13 mouse cellular contexts compared by ENCODE assay signal in the genomic region with DNA sequence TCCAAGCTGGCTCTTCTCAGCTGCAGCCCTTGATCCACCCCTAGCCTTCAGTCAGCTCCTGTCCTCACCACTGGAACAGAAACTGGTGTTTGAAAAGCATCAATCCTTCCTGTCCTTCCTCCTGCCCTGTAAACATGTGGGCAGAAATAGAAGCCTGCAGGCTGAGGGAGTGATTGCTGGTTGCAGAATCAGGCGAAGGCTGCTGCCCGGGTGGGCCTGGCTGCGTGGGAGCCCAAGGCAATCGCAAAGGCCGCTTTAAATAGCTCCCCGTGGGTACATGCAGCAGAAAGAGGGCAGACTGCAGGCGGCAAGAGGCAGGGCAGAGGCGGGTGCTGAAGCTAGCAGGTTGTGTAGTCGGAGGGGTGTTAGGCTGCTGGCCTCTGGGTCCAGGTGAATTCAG. TPM values are rescaled to one million over a fixed set of nuclear protein-coding genes. Genes with fewer than 3 reads are reported as not detected.
A peak's percentile ranks its signal among the peaks of the same experiment; 100 is the strongest.
DNase-seq lines count a peak whose midpoint lies in the region; ATAC-seq and TF ChIP-seq lines count a peak whose summit lies in the region.
"Had no signal": no experiment of that assay in that cellular context is flagged by ENCODE, and none has a peak within 500 bp of the region (broad histone marks: within the 10 kb centered on the region; RNA-seq: fewer than 3 reads in every experiment).

No protein-coding gene starts in this region.

- no peak for DNase-seq in hindbrain, postnatal 0 days (ENCODE audit: low spot score)
- peak; percentile 91 for DNase-seq in brain, adult 2 months (ENCODE audit: low read depth, low spot score)
- peak; percentile 65 to 67 for DNase-seq in left cerebral cortex, postnatal 14 days (ENCODE audit: low spot score in 2 of 2)
- no peak for DNase-seq in spleen, postnatal 10 days (ENCODE audit: low spot score in 2 of 2)
- DNase-seq in ovary, postnatal 36 days (ENCODE audit: low spot score) = no peak
- DNase-seq: gastrocnemius, postnatal 14 days had no signal

- no peak overlapping the region for H3K4me2 ChIP-seq in hindbrain, embryonic 12.5 days (replicated peaks)
- no peak overlapping the region for H3K4me2 ChIP-seq in hindbrain, postnatal 0 days (ENCODE audit: low read depth, low read length)
- H3K4me2 ChIP-seq in hindbrain, embryonic 13.5 days = no peak overlapping the region
- H3K4me2 ChIP-seq: midbrain, embryonic 12.5 days had no signal

- 13% methylated on average over 9 of the region's 9 CpGs for WGBS in hindbrain, embryonic 12.5 days
- 18% methylated on average over 9 of the region's 9 CpGs for WGBS in hindbrain, postnatal 0 days
- 17% methylated on average over 9 of the region's 9 CpGs for WGBS in hindbrain, embryonic 13.5 days

- ATAC-seq in hindbrain, embryonic 12.5 days (ENCODE audit: low FRiP score) = no peak
- ATAC-seq in hindbrain, postnatal 0 days = no peak
- no peak for ATAC-seq in hindbrain, embryonic 13.5 days (ENCODE audit: low FRiP score)
- no peak for ATAC-seq in erythroblast, adult 5-6 weeks (replicated peaks; ENCODE audit: low FRiP score, poor library complexity, severe bottlenecking)
- ATAC-seq: intestine, embryonic 16.5 days; lung, postnatal 0 days had no signal

- H3K27ac ChIP-seq in hindbrain, embryonic 12.5 days = no peak overlapping the region
- no peak overlapping the region for H3K27ac ChIP-seq in hindbrain, postnatal 0 days
- H3K27ac ChIP-seq in hindbrain, embryonic 13.5 days = no peak overlapping the region
- H3K27ac ChIP-seq: midbrain, embryonic 12.5 days had no signal

- H3K27me3 ChIP-seq in hindbrain, embryonic 12.5 days = no peaks in the 10 kb centered on the region
- H3K27me3 ChIP-seq in hindbrain, postnatal 0 days (ENCODE audit: insufficient read depth, low read length) = no peaks in the 10 kb centered on the region
- H3K27me3 ChIP-seq in hindbrain, embryonic 13.5 days = peaks cover 6% of the 10 kb centered on the region; the same call in 1 of the 2 replicates

- no peak overlapping the region for H3K4me3 ChIP-seq in hindbrain, embryonic 12.5 days
- H3K4me3 ChIP-seq in hindbrain, postnatal 0 days (ENCODE audit: low read length) = no peak overlapping the region
- H3K4me3 ChIP-seq in hindbrain, embryonic 13.5 days = no peak overlapping the region
- H3K4me3 ChIP-seq: midbrain, embryonic 12.5 days had no signal

- H3K9me3 ChIP-seq in hindbrain, embryonic 12.5 days (replicated peaks) = no peaks in the 10 kb centered on the region
- no peaks in the 10 kb centered on the region for H3K9me3 ChIP-seq in hindbrain, postnatal 0 days (ENCODE audit: low read length)
- no peaks in the 10 kb centered on the region for H3K9me3 ChIP-seq in hindbrain, embryonic 13.5 days
- H3K9me3 ChIP-seq: midbrain, embryonic 12.5 days had no signal

- no peak for TF ChIP-seq CTCF in hindbrain, postnatal 0 days (IDR thresholded peaks at IDR 0.05; ENCODE audit: low read depth)

- H3K9ac ChIP-seq in hindbrain, embryonic 12.5 days = peak overlapping the region; percentile 24; the same call in 1 of the 2 replicates
- no peak overlapping the region for H3K9ac ChIP-seq in hindbrain, postnatal 0 days (replicated peaks; ENCODE audit: low read length)
- 0 out of 2 replicates have a peak overlapping the region, but pooled peaks have one; percentile 29 for H3K9ac ChIP-seq in hindbrain, embryonic 13.5 days
- H3K9ac ChIP-seq: midbrain, embryonic 12.5 days had no signal

- 0 out of 2 replicates have a peak, but pooled peaks cover 8% of the 10 kb centered on the region for H3K4me1 ChIP-seq in hindbrain, embryonic 12.5 days
- H3K4me1 ChIP-seq in hindbrain, postnatal 0 days (ENCODE audit: insufficient read depth, low read length) = no peaks in the 10 kb centered on the region
- H3K4me1 ChIP-seq in hindbrain, embryonic 13.5 days (replicated peaks) = peaks cover 9% of the 10 kb centered on the region

- intact Hi-C loops in left cerebral cortex, postnatal 14 days (cut with DNase I) = no loop called here

- H3K36me3 ChIP-seq in hindbrain, embryonic 12.5 days = no peaks in the 10 kb centered on the region
- H3K36me3 ChIP-seq in hindbrain, postnatal 0 days (ENCODE audit: insufficient read depth, low read length) = no peaks in the 10 kb centered on the region
- H3K36me3 ChIP-seq in hindbrain, embryonic 13.5 days = no peaks in the 10 kb centered on the region
- H3K36me3 ChIP-seq: midbrain, embryonic 12.5 days had no signal

RNA-seq across cellular contexts. Expression of gene Gabrd, which starts 15.2 kb away (rescaled TPM):
- not detected in 2 replicates for polyA plus RNA-seq in hindbrain, embryonic 12.5 days (2016; fragmentation: Nextera tagmentation; extraction: Ambion mirVana)
- total RNA-seq in hindbrain, postnatal 0 days (2014; rRNA removed) = 0.42 and 0.72 TPM in 2 replicates
- polyA plus RNA-seq in hindbrain, postnatal 0 days (2015; fragmentation: Nextera tagmentation; extraction: Ambion mirVana) = 0.29 and 0.50 TPM in 2 replicates
- 0.10 and 0.17 TPM in 2 replicates for polyA plus RNA-seq in hindbrain, embryonic 13.5 days (2015; fragmentation: Nextera tagmentation; extraction: Ambion mirVana)
- 10 to 100 TPM; 58.3 to 66.1 TPM for total RNA-seq in left cerebral cortex, postnatal 14 days (2021)
- total RNA-seq in erythroblast, adult 5-6 weeks (2015; ENCODE audit: low replicate concordance) = not detected in 2 replicates
- total RNA-seq in erythroblast, adult 5-6 weeks (2017; ENCODE audit: low replicate concordance) = not detected in 2 replicates
- polyA plus RNA-seq: heart, embryonic 14.5 days; midbrain, embryonic 12.5 days had no signal

RNA-seq across cellular contexts. Expression of gene Prkcz, which starts 21.6 kb away (rescaled TPM):
- polyA plus RNA-seq in hindbrain, embryonic 12.5 days (2016; fragmentation: Nextera tagmentation; extraction: Ambion mirVana) = 33.7 and 33.9 TPM in 2 replicates
- total RNA-seq in hindbrain, postnatal 0 days (2014; rRNA removed) = 85.0 and 85.1 TPM in 2 replicates
- polyA plus RNA-seq in hindbrain, postnatal 0 days (2015; fragmentation: Nextera tagmentation; extraction: Ambion mirVana) = 80.4 and 84.2 TPM in 2 replicates
- polyA plus RNA-seq in hindbrain, embryonic 13.5 days (2015; fragmentation: Nextera tagmentation; extraction: Ambion mirVana) = 63.3 and 69.2 TPM in 2 replicates
- 100 to 1,000 TPM; 204 to 214 TPM for total RNA-seq in left cerebral cortex, postnatal 14 days (2021)
- 1.9 TPM in 1 of 2 replicates, not detected in the other for total RNA-seq in erythroblast, adult 5-6 weeks (2015; ENCODE audit: low replicate concordance)
- total RNA-seq in erythroblast, adult 5-6 weeks (2017; ENCODE audit: low replicate concordance) = not detected in 2 replicates

RNA-seq across cellular contexts. Expression of gene Cfap74, which starts 26.2 kb away (rescaled TPM):
- polyA plus RNA-seq in hindbrain, embryonic 12.5 days (2016; fragmentation: Nextera tagmentation; extraction: Ambion mirVana) = 5.6 and 6.3 TPM in 2 replicates
- 3.7 and 5.7 TPM in 2 replicates for total RNA-seq in hindbrain, postnatal 0 days (2014; rRNA removed)
- polyA plus RNA-seq in hindbrain, postnatal 0 days (2015; fragmentation: Nextera tagmentation; extraction: Ambion mirVana) = 5.2 and 5.5 TPM in 2 replicates
- 3.0 and 3.5 TPM in 2 replicates for polyA plus RNA-seq in hindbrain, embryonic 13.5 days (2015; fragmentation: Nextera tagmentation; extraction: Ambion mirVana)
- 10 to 100 TPM; 11.2 to 11.7 TPM for total RNA-seq in left cerebral cortex, postnatal 14 days (2021)
- not detected in 2 replicates for total RNA-seq in erythroblast, adult 5-6 weeks (2015; ENCODE audit: low replicate concordance)
- total RNA-seq in erythroblast, adult 5-6 weeks (2017; ENCODE audit: low replicate concordance) = 0.56 TPM in 1 of 2 replicates, not detected in the other

Comparison
In these comparisons a context has a peak if more than half of its experiments do, and no peak if none do; other contexts are left out.
1. DNase-seq: peak in brain, adult 2 months (single experiment) and left cerebral cortex, postnatal 14 days (2 of 2); none in hindbrain, postnatal 0 days (single experiment), spleen, postnatal 10 days (0 of 2) and ovary, postnatal 36 days (single experiment).
2. RNA of gene Gabrd, which starts 15.2 kb away (total RNA-seq): 58.3 to 66.1 TPM in left cerebral cortex, postnatal 14 days; 0.42 to 0.72 TPM in hindbrain, postnatal 0 days and not detected in erythroblast, adult 5-6 weeks; every median in the first group is over 10 times any median in the second.
3. RNA of gene Prkcz, which starts 21.6 kb away (total RNA-seq): 204 to 214 TPM in left cerebral cortex, postnatal 14 days and 85.0 to 85.1 TPM in hindbrain, postnatal 0 days; 1.9 TPM in erythroblast, adult 5-6 weeks; every median in the first group is over 10 times any median in the second.